Mouse (Mus musculus) bone marrow, adult 2 months (tissue): Measurements from ENCODE around the gene Prr19.

Source experiments
- CTCF ChIP-seq: fragments of 200-500 bp; IDR thresholded peaks from 2 replicates; pipeline ENCODE4 v1.5.1; 2011; ENCODE audit warnings: low read length, control low read depth; ENCODE audit not compliant: control insufficient read depth, insufficient read depth
- POLR2A ChIP-seq: fragments of 200-500 bp; IDR thresholded peaks from 2 replicates; pipeline ENCODE4 v1.6.1; 2011; ENCODE audit warnings: low read depth, mild to moderate bottlenecking, control low read depth, low read length, borderline replicate concordance; ENCODE audit not compliant: control insufficient read depth

- TF ChIP-seq POLR2A (no peak), CTCF (no peak)
Measured at GRCm38 (mm10) chr7:25266180-25266962, 34.8 kb upstream of the Prr19 start.
